Comparison of ENCODE assay signal across 24 mouse cellular contexts in the genomic region with DNA sequence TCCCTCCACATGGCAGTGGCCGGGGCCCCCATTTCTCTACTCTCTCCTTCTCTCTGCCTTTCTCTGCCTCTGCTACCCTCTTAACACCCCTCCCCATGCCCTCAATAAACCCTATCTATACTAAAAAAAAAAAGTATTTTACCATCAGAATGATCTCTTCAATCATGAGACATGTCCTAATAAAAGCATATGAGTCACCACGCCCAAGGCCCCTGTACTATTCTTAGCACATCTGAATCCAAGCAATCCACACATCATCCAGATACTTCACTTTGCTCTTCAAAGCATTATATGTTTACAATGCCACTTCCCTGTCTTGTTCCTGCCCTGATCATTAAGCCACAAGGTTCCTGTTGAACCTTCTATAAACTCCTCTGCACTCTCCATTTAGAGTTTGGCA.
DNase-seq lines count a peak whose midpoint lies in the region; ATAC-seq lines count a peak whose summit lies in the region.
"Had no signal": no experiment of that assay in that cellular context is flagged by ENCODE, and none has a peak within 500 bp of the region (broad histone marks: within the 10 kb centered on the region; RNA-seq: fewer than 3 reads in every experiment).

No protein-coding gene starts in this region.

- 95% methylated on average over 2 of the region's 2 CpGs for WGBS in forebrain, embryonic 12.5 days

- H3K36me3 ChIP-seq in forebrain, embryonic 12.5 days (replicated peaks): no peaks in the 10 kb centered on the region
- H3K36me3 ChIP-seq: forebrain, embryonic 10.5 days; hindbrain, embryonic 12.5 days; hindbrain, embryonic 15.5 days had no signal

- no peaks in the 10 kb centered on the region for H3K9me3 ChIP-seq in forebrain, embryonic 12.5 days
- H3K9me3 ChIP-seq: forebrain, embryonic 10.5 days; hindbrain, embryonic 12.5 days; hindbrain, embryonic 15.5 days had no signal

- no peak overlapping the region for H3K9ac ChIP-seq in forebrain, embryonic 12.5 days
- H3K9ac ChIP-seq: forebrain, postnatal 0 days; hindbrain, embryonic 12.5 days; hindbrain, embryonic 15.5 days had no signal

- ATAC-seq in forebrain, embryonic 12.5 days (ENCODE audit: low FRiP score): no peak
- ATAC-seq in megakaryocyte, adult 5-6 weeks (ENCODE audit: poor library complexity, severe bottlenecking): no peak
- ATAC-seq: activated CD4-positive, CD25-positive, alpha-beta regulatory T cell, adult 4 months; CD4-positive, CD25-positive, alpha-beta regulatory T cell, adult 4 months; forebrain, embryonic 14.5 days; forebrain, postnatal 0 days; intestine, postnatal 0 days had no signal

- no peak overlapping the region for H3K4me3 ChIP-seq in forebrain, embryonic 12.5 days (replicated peaks)
- H3K4me3 ChIP-seq: forebrain, embryonic 10.5 days; gastrocnemius, adult 2 months; hindbrain, embryonic 12.5 days; hindbrain, embryonic 15.5 days had no signal

- H3K27me3 ChIP-seq in forebrain, embryonic 12.5 days: no peaks in the 10 kb centered on the region
- H3K27me3 ChIP-seq: hindbrain, embryonic 12.5 days; hindbrain, embryonic 15.5 days had no signal

- DNase-seq in 3T3-L1 (ENCODE audit: low read depth, low spot score): peak; percentile 28
- DNase-seq in adrenal gland, adult 2 months: peak; percentile 66
- peak; percentile 34 for DNase-seq in adrenal gland, postnatal 14 days
- DNase-seq in brain, adult 2 months (ENCODE audit: low read depth, low spot score): peak; percentile 7
- DNase-seq in thymus, postnatal 25 days: no peak
- DNase-seq: cerebellum, adult 11-12 months; cerebellum, adult 8-10 months; cerebellum, postnatal 10 days; cerebellum, postnatal 36 days; embryo, embryonic 11 days; forebrain, postnatal 0 days; gastrocnemius, adult 2 months; gastrocnemius, postnatal 14 days; heart, adult 11 months had no signal

- no peaks in the 10 kb centered on the region for H3K4me1 ChIP-seq in forebrain, embryonic 12.5 days
- H3K4me1 ChIP-seq: forebrain, embryonic 10.5 days; hindbrain, embryonic 12.5 days; hindbrain, embryonic 15.5 days had no signal

- H3K4me2 ChIP-seq in forebrain, embryonic 12.5 days: no peak overlapping the region
- H3K4me2 ChIP-seq: heart, embryonic 11.5 days; hindbrain, embryonic 12.5 days; hindbrain, embryonic 15.5 days had no signal

- no peak overlapping the region for H3K27ac ChIP-seq in forebrain, embryonic 12.5 days
- H3K27ac ChIP-seq: forebrain, embryonic 10.5 days; gastrocnemius, adult 2 months; hindbrain, embryonic 12.5 days; hindbrain, embryonic 15.5 days had no signal
